Mouse (Mus musculus) kidney, adult 9 months (tissue): ENCODE data around the gene Tmed6.
"Not testable (repeated sequence)": the region's sequence is repeated elsewhere in the genome, so short reads cannot be mapped to it uniquely, and the experiment has no call there.

Experiments
- DNase-seq: peaks from one replicate; pipeline ENCODE4 v3.0.0; 2022

The Tmed6 gene

DNA sequence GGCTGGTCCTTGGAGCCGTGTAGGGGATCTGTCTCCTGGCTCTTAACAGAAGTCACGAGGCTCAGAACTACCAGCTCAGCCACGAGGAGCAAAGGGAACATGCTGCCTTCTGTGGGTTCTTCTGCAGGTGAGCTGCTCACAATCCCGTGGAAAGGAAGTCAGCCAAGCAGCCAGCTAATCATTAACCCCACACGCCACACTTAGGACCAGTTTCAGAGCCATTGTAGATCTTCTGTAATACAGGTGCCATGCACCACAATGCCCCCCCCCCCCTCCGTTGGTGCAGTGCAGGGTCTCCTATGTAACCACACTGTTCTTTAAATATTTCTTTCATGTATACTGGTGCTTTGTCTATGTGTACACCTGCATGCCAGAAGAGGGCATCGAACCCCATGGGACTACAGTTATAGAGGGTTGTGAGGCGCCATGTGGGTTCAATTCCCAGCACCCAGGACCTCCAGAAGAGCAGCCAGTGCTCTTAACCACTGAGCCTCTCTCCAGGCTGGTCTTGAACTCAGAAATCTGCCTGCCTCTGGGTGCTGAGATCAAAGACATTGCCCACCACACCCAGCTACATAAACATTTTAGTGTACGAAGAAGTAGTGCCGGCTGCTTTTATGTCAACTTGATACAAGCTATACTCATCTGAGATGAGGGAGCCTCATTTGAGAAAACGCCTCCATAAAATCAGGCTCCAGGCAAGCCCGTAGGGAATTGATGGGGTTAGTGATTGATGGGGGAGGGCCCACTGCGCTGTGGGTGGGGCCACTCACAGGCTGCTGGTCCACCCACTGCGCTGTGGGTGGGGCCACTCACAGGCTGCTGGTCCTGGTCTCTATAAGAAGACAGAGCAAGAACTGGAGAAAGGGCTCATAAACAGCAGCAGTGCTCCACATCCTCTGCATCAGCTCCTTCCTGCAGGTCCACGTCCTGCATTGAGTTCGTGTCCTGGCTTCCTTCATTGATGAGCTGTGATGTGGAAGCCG, at the start of gene Tmed6:
Tmed6 (minus strand) TSS at position 134 of the 986 bp plus-strand sequence.
- DNase-seq = peak; percentile 91

DNA sequence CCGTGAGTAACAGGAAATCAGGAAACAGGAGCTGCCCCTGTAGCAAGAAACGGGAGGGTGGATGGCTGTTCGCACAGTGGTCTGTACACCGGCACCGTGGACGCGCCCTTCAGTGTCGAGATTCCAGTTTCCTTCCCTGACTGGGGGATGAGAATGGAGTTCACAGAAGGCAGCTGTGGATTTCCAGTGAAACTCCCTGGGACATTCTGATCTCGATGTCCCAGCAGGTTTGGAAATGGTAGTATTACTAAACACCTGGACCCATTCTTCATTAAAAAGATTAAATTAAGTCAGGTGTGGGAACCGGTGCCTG, 49.5 kb upstream of the Tmed6 start:
- no peak for DNase-seq

GRCm38 (mm10) chr8:107114150-107115007, 48.9 kb upstream of the Tmed6 start:
- DNase-seq = no peak

DNA sequence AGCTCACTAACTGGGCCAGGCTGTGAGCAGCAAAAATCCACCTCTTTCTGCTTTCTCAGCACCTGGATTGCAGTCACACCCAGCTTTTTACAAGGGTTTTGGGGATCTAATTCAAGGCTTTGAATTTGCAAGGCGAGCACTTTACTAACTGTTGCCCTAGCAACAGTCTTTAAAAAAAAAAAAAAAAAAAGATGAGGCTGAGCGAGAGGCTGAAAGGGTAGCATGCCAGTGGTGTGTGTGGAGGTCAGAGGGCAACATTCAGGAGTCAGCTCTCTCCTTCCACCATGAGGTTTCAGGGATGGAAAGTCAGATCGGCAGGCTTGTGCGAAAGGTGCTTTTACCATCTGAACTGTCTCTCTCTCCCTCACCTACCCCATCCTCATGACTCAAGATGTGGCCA, 47.8 kb upstream of the Tmed6 start:
- DNase-seq = no peak

GRCm38 (mm10) chr8:107111340-107112105, 46.1 kb upstream of the Tmed6 start:
- DNase-seq = no peak

- DNase-seq = no peak
These were observed 45.3 kb upstream of the Tmed6 start for GRCm38 (mm10) chr8:107110629-107111330.

GRCm38 (mm10) chr8:107109816-107110435, 44.5 kb upstream of the Tmed6 start:
- no peak for DNase-seq

- DNase-seq = no peak
These were observed 43.7 kb upstream of the Tmed6 start for GRCm38 (mm10) chr8:107108978-107109720.

GRCm38 (mm10) chr8:107108089-107108488, 42.6 kb upstream of the Tmed6 start:
- DNase-seq = not testable (repeated sequence)

- peak; percentile 80 for DNase-seq
These were observed 39.1 kb upstream of the Tmed6 start for GRCm38 (mm10) chr8:107104547-107104946.

DNA sequence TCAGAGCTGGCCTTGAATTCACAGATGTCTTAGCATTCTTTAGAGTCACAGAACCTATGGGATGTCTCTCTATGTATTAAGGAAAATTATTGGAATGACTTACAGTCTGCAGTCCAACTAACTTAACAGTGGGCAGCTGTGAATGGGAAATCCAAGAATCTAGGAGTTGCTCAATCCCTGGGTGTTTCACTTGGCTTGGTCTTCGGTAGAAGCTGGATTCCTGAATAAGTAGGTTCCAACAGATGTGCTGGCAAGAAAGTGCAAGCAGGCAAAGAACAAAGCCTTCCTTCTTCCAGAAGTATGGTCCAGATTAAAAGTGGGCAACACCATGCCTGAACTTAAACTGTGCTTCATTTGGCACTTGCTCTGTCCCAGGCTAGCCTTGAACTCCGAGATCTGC, 35.2 kb upstream of the Tmed6 start:
- DNase-seq = no peak

DNA sequence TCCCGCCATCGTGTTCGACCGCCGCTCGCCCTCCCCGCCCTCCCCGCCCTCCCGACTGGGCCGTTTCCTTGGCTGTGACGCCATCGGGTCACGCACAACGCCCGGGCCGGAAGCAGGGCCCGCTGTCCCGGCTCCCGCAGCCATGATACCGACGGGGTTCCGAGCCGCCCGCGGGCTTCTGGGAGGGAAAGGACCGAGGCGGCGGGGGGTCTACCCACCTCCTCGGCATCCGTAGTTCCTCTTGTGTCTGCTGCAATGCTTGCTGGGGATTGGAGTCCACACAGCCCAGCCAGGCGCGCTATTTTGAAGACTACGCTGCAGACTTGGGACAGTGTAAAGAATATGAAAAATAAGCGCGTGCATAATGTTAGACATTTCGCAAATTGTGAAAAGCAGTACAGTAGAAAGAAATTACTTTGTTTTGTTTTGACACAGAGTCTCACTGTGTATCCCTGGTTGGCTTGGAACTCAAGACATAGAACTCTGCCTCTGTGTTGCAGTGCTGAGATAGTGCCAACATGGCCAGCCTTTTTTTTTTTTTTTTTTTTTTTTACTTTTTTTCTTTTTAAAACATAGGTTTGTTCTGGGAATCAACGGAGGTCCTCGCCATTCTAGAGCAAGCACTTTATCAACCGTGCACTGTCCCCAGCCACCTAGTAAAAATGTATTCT, 31.1 kb upstream of the Tmed6 start, which contains the start of gene Terf2:
Terf2 (minus strand) TSS at position 182 of the 671 bp plus-strand sequence.
- peak; percentile 97 for DNase-seq

DNA sequence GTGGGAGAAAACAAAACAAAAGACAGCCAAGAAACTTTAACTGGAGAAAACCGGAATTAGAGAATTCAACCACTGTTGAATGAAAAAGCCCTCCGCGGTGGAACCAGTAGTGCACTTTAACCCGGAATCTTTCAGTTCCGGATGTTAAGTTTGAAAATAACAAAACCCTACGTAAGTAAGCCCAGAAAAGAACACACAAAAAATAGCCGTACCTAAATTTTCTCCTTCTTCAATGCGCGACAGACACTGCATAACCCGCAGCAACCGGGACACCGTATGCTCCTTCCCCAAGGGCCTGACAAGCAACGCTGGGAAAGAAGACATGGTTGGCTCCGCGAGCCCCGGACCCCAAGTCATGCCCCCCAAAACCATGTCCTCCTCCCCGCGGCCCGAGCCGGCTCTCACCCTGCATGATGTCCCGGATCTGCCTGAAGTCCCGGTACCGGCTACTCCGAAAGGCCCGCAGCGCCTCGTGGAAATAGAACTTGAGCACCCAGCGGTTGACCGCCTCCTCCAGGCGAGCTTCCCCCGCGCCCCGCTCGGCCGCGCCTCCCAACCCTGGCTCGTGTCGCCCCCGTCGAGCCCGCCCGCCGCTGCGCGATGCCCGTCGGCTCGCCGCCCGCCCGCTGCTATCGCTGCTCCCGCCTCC, 30.4 kb upstream of the Tmed6 start:
- peak; percentile 42 for DNase-seq

DNA sequence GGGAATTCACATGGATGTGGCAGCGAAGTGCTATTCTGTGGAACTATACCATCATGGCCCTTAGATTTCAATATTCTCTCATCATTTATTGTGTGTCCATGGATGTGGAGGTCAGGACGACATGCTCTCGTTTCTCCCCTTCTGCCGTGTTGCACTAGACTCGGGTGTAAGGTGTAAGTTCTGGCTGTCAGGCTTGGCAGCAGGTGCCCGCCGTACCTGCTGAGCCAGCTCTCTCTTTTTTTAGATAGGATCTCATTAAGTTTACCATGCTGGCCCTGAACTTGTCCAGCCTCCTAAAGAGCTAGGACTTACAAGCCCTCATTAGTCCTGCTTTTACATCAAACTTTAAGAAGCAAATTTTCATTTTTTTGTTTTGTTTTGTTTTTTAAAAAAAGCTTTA, 25.1 kb upstream of the Tmed6 start:
- DNase-seq = no peak

DNA sequence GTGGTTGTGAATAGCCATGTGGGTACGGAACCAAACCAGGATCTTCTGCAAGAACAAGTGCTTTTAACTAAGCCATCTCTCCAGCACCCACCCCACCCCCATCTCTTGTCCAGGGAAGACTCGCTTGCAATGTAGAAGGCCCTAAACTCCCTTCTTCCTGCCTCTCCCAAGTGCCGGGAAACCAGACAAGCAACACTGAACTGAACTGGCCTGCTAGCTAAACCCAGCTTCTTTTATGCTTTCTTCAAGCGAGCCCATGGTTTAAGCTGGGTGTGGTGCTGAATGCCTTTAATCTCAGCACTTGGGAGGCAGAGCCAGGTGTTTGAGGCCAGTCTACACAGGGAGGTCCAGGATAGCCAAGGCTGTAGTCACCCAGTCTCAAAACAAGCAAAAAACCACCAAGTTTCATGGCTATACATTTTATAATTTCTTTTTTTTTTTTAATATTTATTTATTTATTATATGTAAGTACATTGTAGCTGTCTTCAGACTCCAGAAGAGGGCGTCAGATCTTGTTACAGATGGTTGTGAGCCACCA, 23.2 kb upstream of the Tmed6 start:
- DNase-seq = no peak

- no peak for DNase-seq
These were observed 20.6 kb upstream of the Tmed6 start for GRCm38 (mm10) chr8:107086018-107086417.

- no peak for DNase-seq
These were observed 19.9 kb upstream of the Tmed6 start for GRCm38 (mm10) chr8:107085358-107085757.

DNA sequence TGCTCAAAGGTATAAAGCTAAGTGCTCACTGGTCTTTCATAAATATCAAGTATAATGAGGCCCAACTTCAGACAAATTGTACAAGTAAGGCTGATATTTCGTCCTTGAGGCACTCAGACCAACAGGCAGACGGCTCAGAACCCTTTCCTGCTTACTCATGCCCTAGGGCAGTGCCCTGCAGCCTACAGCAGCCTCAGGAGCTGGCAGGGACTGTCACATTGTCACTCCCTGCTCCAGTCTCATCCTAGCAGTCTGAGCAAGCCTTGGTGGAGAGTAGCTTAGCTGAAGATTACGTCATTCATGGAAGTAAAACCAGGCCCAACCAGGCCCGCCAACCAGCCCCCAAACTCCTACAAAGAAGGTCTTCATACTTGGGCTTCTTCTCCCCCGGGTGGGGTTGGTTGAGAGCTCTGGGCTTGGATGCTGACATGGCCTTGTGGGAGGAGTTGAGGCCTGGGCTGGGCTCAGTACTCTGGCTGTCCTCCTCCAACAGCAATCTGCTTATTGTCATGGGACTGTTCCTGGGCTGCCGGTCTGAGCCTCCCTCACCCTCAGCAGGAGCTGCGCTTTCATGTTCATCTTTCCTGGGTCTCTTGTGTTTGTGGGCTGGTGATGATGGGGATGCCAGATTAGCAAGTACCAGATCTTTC, 10.9 kb upstream of the Tmed6 start:
- DNase-seq = no peak

DNA sequence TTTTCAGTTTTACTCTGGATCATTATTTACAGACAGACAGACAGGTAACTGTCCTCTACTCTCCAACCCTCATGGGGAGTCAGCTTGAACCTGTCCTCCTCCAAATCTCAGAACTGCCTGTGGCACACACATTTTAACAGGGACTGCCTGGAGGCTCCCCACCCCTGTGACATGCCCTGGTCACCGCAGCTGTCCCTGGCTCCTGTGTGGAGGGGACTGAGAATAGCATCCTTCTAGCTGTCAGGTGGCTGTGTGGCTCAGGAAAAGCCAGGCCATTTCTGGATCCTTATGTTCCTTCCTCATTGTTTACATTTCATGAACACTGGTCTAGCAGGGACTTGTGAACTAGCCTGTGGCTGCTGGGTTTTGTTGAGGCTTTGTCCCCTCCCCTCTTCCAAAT, 8.7 kb upstream of the Tmed6 start:
- no peak for DNase-seq
